In the genomic region with DNA sequence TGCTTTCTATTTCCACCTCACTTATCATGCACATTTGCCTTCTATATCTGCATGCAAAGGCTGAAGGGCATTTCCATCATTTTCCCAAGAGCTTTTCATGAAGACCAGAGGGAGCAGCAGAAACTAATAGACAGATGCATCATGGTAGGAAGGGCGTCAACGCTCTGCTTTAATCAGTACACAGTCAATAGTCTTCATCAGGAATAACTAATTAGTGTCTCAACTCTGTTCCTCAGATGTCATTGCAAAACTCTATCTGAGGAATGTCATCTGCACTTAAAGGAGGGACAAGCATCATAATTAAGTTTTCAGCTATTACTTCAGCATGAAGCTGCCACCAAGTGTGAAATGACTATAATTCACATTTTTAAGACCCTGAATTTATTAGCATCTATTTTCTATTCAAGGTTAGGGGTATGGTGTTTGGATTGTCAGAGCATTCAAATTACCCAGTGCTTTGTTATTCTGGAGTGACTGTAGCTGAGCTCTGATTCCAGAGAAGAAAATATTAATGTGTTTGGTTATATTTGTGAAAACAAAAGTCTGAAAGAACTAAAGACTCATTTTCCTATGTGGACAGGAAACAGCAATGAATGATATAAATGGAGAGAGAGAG, we compare ENCODE assay signal across 17 mouse cellular contexts.
"Had no signal": no experiment of that assay in that cellular context is flagged by ENCODE, and none has a peak within 500 bp of the region (broad histone marks: within the 10 kb centered on the region; RNA-seq: fewer than 3 reads in every experiment).

No protein-coding gene starts in this region.

- H3K27me3 ChIP-seq: lung, embryonic 15.5 days; megakaryocyte, embryonic 14.5 days; midbrain, embryonic 13.5 days; midbrain, embryonic 15.5 days; neural tube, embryonic 12.5 days; stomach, embryonic 15.5 days had no signal

- H3K4me3 ChIP-seq: lung, embryonic 15.5 days; megakaryocyte, embryonic 14.5 days; midbrain, embryonic 13.5 days; midbrain, embryonic 15.5 days; neural tube, embryonic 12.5 days; stomach, embryonic 15.5 days had no signal

- DNase-seq: lung, adult 2 months; lung, postnatal 14 days; lung, postnatal 36 days; right cerebral cortex, postnatal 14 days; thymus, adult 2 months; thymus, postnatal 25 days; thymus, postnatal 4 days had no signal

- ATAC-seq: lung, postnatal 0 days; midbrain, embryonic 13.5 days; midbrain, embryonic 15.5 days had no signal

- H3K4me2 ChIP-seq: lung, embryonic 15.5 days; midbrain, embryonic 11.5 days; midbrain, embryonic 13.5 days; midbrain, embryonic 15.5 days; neural tube, embryonic 12.5 days; stomach, embryonic 15.5 days had no signal

- H3K9ac ChIP-seq: lung, embryonic 15.5 days; midbrain, embryonic 13.5 days; midbrain, embryonic 15.5 days; neural tube, embryonic 12.5 days; stomach, embryonic 15.5 days had no signal

- H3K27ac ChIP-seq: lung, embryonic 15.5 days; macrophage; midbrain, embryonic 13.5 days; midbrain, embryonic 15.5 days; neural tube, embryonic 12.5 days; stomach, embryonic 15.5 days; stomach, postnatal 0 days had no signal

- H3K9me3 ChIP-seq: lung, embryonic 15.5 days; megakaryocyte, embryonic 14.5 days; midbrain, embryonic 13.5 days; midbrain, embryonic 15.5 days; neural tube, embryonic 12.5 days; stomach, embryonic 15.5 days had no signal

- H3K36me3 ChIP-seq: lung, embryonic 15.5 days; midbrain, embryonic 13.5 days; midbrain, embryonic 15.5 days; neural tube, embryonic 12.5 days; stomach, embryonic 15.5 days had no signal

- H3K4me1 ChIP-seq: lung, embryonic 15.5 days; megakaryocyte, embryonic 14.5 days; midbrain, embryonic 13.5 days; midbrain, embryonic 15.5 days; neural tube, embryonic 12.5 days; stomach, embryonic 15.5 days had no signal
